In genomic region chr19:53830407-53831163, GRCm38 (mm10) we compare ENCODE assay signal across 8 mouse cellular contexts.
DNase-seq lines count a peak whose midpoint lies in the region; ATAC-seq and TF ChIP-seq lines count a peak whose summit lies in the region.

No protein-coding gene starts in this region.

- TF ChIP-seq EP300 in lung, postnatal 0 days (IDR thresholded peaks at IDR 0.05) = no peak; the same call in 1 of the 2 replicates

- H3K9ac ChIP-seq in neural tube, embryonic 11.5 days (ENCODE audit: low read length) = no peak overlapping the region
- 0 out of 2 replicates have a peak overlapping the region, but pooled peaks have one; percentile 11 for H3K9ac ChIP-seq in intestine, embryonic 16.5 days (ENCODE audit: low read depth, low read length)
- H3K9ac ChIP-seq in lung, postnatal 0 days (replicated peaks; ENCODE audit: low read depth) = no peak overlapping the region

- TF ChIP-seq CTCF in lung, postnatal 0 days (IDR thresholded peaks at IDR 0.05) = no peak

- no peaks in the 10 kb centered on the region for H3K27me3 ChIP-seq in neural tube, embryonic 11.5 days (ENCODE audit: control insufficient read depth, insufficient read depth, low read length)
- H3K27me3 ChIP-seq in intestine, embryonic 16.5 days (replicated peaks; ENCODE audit: control insufficient read depth, insufficient read depth, low read length) = no peaks in the 10 kb centered on the region
- H3K27me3 ChIP-seq in lung, postnatal 0 days (replicated peaks; ENCODE audit: insufficient read depth, low read length) = no peaks in the 10 kb centered on the region

- no peaks in the 10 kb centered on the region for H3K36me3 ChIP-seq in neural tube, embryonic 11.5 days (ENCODE audit: control insufficient read depth, insufficient read depth, low read length)
- H3K36me3 ChIP-seq in intestine, embryonic 16.5 days (ENCODE audit: control insufficient read depth, insufficient read depth, low read length) = no peaks in the 10 kb centered on the region
- no peaks in the 10 kb centered on the region for H3K36me3 ChIP-seq in lung, postnatal 0 days (ENCODE audit: insufficient read depth, low read length)

- H3K9me3 ChIP-seq in neural tube, embryonic 11.5 days (ENCODE audit: control insufficient read depth, low read length) = no peaks in the 10 kb centered on the region
- H3K9me3 ChIP-seq in intestine, embryonic 16.5 days (ENCODE audit: control insufficient read depth, low read length) = no peaks in the 10 kb centered on the region
- H3K9me3 ChIP-seq in lung, postnatal 0 days (ENCODE audit: low read length) = no peaks in the 10 kb centered on the region

- 5% methylated on average over 8 of the region's 8 CpGs for WGBS in neural tube, embryonic 11.5 days
- 7% methylated on average over 8 of the region's 8 CpGs for WGBS in intestine, embryonic 16.5 days
- WGBS in lung, postnatal 0 days = 9% methylated on average over 8 of the region's 8 CpGs

- H3K27ac ChIP-seq in neural tube, embryonic 11.5 days (ENCODE audit: low read depth, low read length) = peak overlapping the region; percentile 34; the same call in 1 of the 2 replicates
- H3K27ac ChIP-seq in intestine, embryonic 16.5 days (ENCODE audit: low read length) = peak overlapping the region; percentile 41; the same call in 1 of the 2 replicates
- H3K27ac ChIP-seq in lung, postnatal 0 days (ENCODE audit: low read length) = no peak overlapping the region

- no peak overlapping the region for H3K4me2 ChIP-seq in neural tube, embryonic 11.5 days (ENCODE audit: low read depth)
- H3K4me2 ChIP-seq in intestine, embryonic 16.5 days (ENCODE audit: low read depth, low read length) = peak overlapping the region; percentile 16; the same call in 1 of the 2 replicates
- no peak overlapping the region for H3K4me2 ChIP-seq in lung, postnatal 0 days (replicated peaks; ENCODE audit: low read depth, low read length)

- peak; percentile 68 for ATAC-seq in neural tube, embryonic 11.5 days (ENCODE audit: insufficient read depth, low FRiP score, low TSS enrichment)
- peak; percentile 90 for ATAC-seq in intestine, embryonic 16.5 days
- peak; percentile 92 for ATAC-seq in lung, postnatal 0 days

- H3K4me1 ChIP-seq in neural tube, embryonic 11.5 days (ENCODE audit: control insufficient read depth, insufficient read depth, low read length) = peaks cover 6% of the 10 kb centered on the region; the same call in 1 of the 2 replicates
- H3K4me1 ChIP-seq in intestine, embryonic 16.5 days (ENCODE audit: control insufficient read depth, insufficient read depth, low read length) = peaks cover 13% of the 10 kb centered on the region
- peaks cover 7% of the 10 kb centered on the region; the same call in 1 of the 2 replicates for H3K4me1 ChIP-seq in lung, postnatal 0 days (ENCODE audit: insufficient read depth, low read depth, low read length)

- DNase-seq in neural tube, embryonic 11.5 days (ENCODE audit: low spot score) = peak; percentile 34
- DNase-seq in neural tube, embryonic 10.5 days (ENCODE audit: extremely low spot score, low spot score) = no peak
- DNase-seq in heart, adult 18-20 months = peak; percentile 78 to 89
- peak; percentile 60 for DNase-seq in lung, postnatal 0 days (ENCODE audit: low spot score)
- peak; percentile 74 for DNase-seq in yolk sac, embryonic 10.5 days (ENCODE audit: low spot score)
- no peak for DNase-seq in frontal cortex, postnatal 25 days (ENCODE audit: low spot score in 2 of 2)
- DNase-seq in ovary, postnatal 10 days (ENCODE audit: low spot score) = no peak

- H3K4me3 ChIP-seq in neural tube, embryonic 11.5 days (ENCODE audit: low read depth, low read length) = no peak overlapping the region
- H3K4me3 ChIP-seq in intestine, embryonic 16.5 days (ENCODE audit: low read length) = no peak overlapping the region
- no peak overlapping the region for H3K4me3 ChIP-seq in lung, postnatal 0 days (ENCODE audit: low read depth, low read length)

Comparison
In these comparisons a context has a peak if more than half of its experiments do, and no peak if none do; other contexts are left out.
1. DNase-seq: peak in neural tube, embryonic 11.5 days (single experiment), heart, adult 18-20 months (2 of 2), lung, postnatal 0 days (single experiment) and yolk sac, embryonic 10.5 days (single experiment); none in neural tube, embryonic 10.5 days (single experiment), frontal cortex, postnatal 25 days (0 of 2) and ovary, postnatal 10 days (single experiment).
2. Peak in every context shown above with its lines, with median percentiles within 50 percentile points of each other: ATAC-seq.